Mouse (Mus musculus): ENCODE data around the gene Tmc4. TPM values are rescaled to one million over a fixed set of nuclear protein-coding genes. Genes with fewer than 3 reads are reported as not detected.
"Not testable (repeated sequence)": the region's sequence is repeated elsewhere in the genome, so short reads cannot be mapped to it uniquely, and the experiment has no call there.

Gene Tmc4
- total RNA-seq, 1 experiment: 2.9 TPM

GRCm38 (mm10) chr7:3706343-3706934 lies 29.1 kb upstream of the Tmc4 start:
- H3K27ac ChIP-seq (ENCODE audit: insufficient read depth, low read depth, low read length, poor library complexity, severe bottlenecking): peak overlapping the region; percentile 93; the same call in 1 of the 2 replicates
- peak overlapping the region; percentile 95 for H3K9ac ChIP-seq (ENCODE audit: insufficient read depth, low read depth, low read length, poor library complexity, severe bottlenecking)
- no peaks in the 10 kb centered on the region for H3K4me1 ChIP-seq (ENCODE audit: control insufficient read depth in 2 of 2, insufficient read depth in 2 of 2, low read length in 2 of 2, poor library complexity in 1 of 2)
- peak overlapping the region; percentile 38 to 85; a peak in 3 of 4 replicates for H3K4me3 ChIP-seq (ENCODE audit: insufficient read depth in 1 of 2, low read depth in 1 of 2, low read length in 2 of 2, poor library complexity in 1 of 2, severe bottlenecking in 1 of 2)
- in situ Hi-C loops (cut with MboI; ENCODE audit: low sequenced_read_pairs in 2 of 2, unreplicated experiment in 2 of 2): no loop called here
- no peak for DNase-seq (ENCODE audit: low read depth, low spot score)
- no peaks in the 10 kb centered on the region for H3K9me3 ChIP-seq (ENCODE audit: control insufficient read depth, insufficient read depth, low read depth, low read length)
- no peak for TF ChIP-seq ZNF384 (IDR thresholded peaks at IDR 0.05; ENCODE audit: low read depth, low read length)
- H3K36me3 ChIP-seq (ENCODE audit: control insufficient read depth, insufficient read depth, low read length, poor library complexity, severe bottlenecking): peaks cover 32% of the 10 kb centered on the region

DNA sequence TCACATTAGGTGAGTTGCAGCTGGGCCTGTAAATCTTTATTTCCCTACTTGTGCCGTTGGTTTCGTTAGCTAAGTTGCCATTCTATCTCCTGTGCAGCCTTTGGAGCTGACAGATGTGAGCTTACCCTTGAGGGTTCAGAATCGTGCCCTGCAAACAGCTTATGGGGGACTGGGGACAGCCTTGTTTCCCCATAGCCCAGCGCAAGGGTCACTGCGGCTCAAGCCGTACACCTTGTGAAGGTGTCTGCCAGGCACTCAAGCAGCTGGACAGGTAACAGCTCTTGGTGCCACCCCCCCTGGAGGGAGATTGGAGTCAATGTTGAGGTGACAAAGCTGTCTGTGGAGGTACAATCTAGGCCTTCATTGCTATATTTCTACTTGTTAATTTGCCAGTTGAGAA lies 28.6 kb upstream of the Tmc4 start:
- Histone ChIP-seq H3K9ac (ENCODE audit: insufficient read depth, low read depth, low read length, poor library complexity, severe bottlenecking) (peak overlapping the region; percentile 95), H3K36me3 (ENCODE audit: control insufficient read depth, insufficient read depth, low read length, poor library complexity, severe bottlenecking) (peaks cover 34% of the 10 kb centered on the region), H3K4me3 (ENCODE audit: insufficient read depth in 1 of 2, low read depth in 1 of 2, low read length in 2 of 2, poor library complexity in 1 of 2, severe bottlenecking in 1 of 2) (peak overlapping the region; percentile 38 to 85), H3K4me1 (ENCODE audit: control insufficient read depth in 2 of 2, insufficient read depth in 2 of 2, low read length in 2 of 2, poor library complexity in 1 of 2) (no peaks in the 10 kb centered on the region), H3K9me3 (ENCODE audit: control insufficient read depth, insufficient read depth, low read depth, low read length) (no peaks in the 10 kb centered on the region), H3K27ac (ENCODE audit: insufficient read depth, low read depth, low read length, poor library complexity, severe bottlenecking) (peak overlapping the region; percentile 93; the same call in 1 of the 2 replicates)
- no peak for DNase-seq (ENCODE audit: low read depth, low spot score)
- in situ Hi-C loops (cut with MboI; ENCODE audit: low sequenced_read_pairs in 2 of 2, unreplicated experiment in 2 of 2): no loop called here
- no peak for TF ChIP-seq ZNF384 (IDR thresholded peaks at IDR 0.05; ENCODE audit: low read depth, low read length)
- TF ChIP-seq CHD2 (IDR thresholded peaks at IDR 0.05; ENCODE audit: low read depth, low read length): no peak
- TF ChIP-seq ZC3H11A (IDR thresholded peaks at IDR 0.05; ENCODE audit: borderline replicate concordance, low read depth, low read length): no peak

GRCm38 (mm10) chr7:3705461-3705860 lies 28.1 kb upstream of the Tmc4 start:
- H3K4me1 ChIP-seq (ENCODE audit: control insufficient read depth in 2 of 2, insufficient read depth in 2 of 2, low read length in 2 of 2, poor library complexity in 1 of 2); H3K9me3 ChIP-seq (ENCODE audit: control insufficient read depth, insufficient read depth, low read depth, low read length); DNase-seq (ENCODE audit: low read depth, low spot score); in situ Hi-C loops (cut with MboI; ENCODE audit: low sequenced_read_pairs in 2 of 2, unreplicated experiment in 2 of 2): not testable (repeated sequence)
- peak overlapping the region; percentile 93 for H3K27ac ChIP-seq (ENCODE audit: insufficient read depth, low read depth, low read length, poor library complexity, severe bottlenecking)
- peaks cover 34% of the 10 kb centered on the region for H3K36me3 ChIP-seq (ENCODE audit: control insufficient read depth, insufficient read depth, low read length, poor library complexity, severe bottlenecking)
- peak overlapping the region; percentile 79 to 85 for H3K4me3 ChIP-seq (ENCODE audit: insufficient read depth in 1 of 2, low read depth in 1 of 2, low read length in 2 of 2, poor library complexity in 1 of 2, severe bottlenecking in 1 of 2)
- H3K9ac ChIP-seq (ENCODE audit: insufficient read depth, low read depth, low read length, poor library complexity, severe bottlenecking): peak overlapping the region; percentile 95

- TF ChIP-seq CHD2 (IDR thresholded peaks at IDR 0.05; ENCODE audit: low read depth, low read length) (no peak), HCFC1 (IDR thresholded peaks at IDR 0.05; ENCODE audit: borderline replicate concordance, insufficient read depth, low read length) (no peak), ZNF384 (IDR thresholded peaks at IDR 0.05; ENCODE audit: low read depth, low read length) (no peak), MAFK (IDR thresholded peaks at IDR 0.05; ENCODE audit: insufficient read depth, low read depth, low read length) (no peak), ZC3H11A (IDR thresholded peaks at IDR 0.05; ENCODE audit: borderline replicate concordance, low read depth, low read length) (no peak)
- in situ Hi-C loops (cut with MboI; ENCODE audit: low sequenced_read_pairs in 2 of 2, unreplicated experiment in 2 of 2): no loop called here
- no peaks in the 10 kb centered on the region for H3K4me1 ChIP-seq (ENCODE audit: control insufficient read depth in 2 of 2, insufficient read depth in 2 of 2, low read length in 2 of 2, poor library complexity in 1 of 2)
- peak overlapping the region; percentile 93 for H3K27ac ChIP-seq (ENCODE audit: insufficient read depth, low read depth, low read length, poor library complexity, severe bottlenecking)
- H3K9me3 ChIP-seq (ENCODE audit: control insufficient read depth, insufficient read depth, low read depth, low read length): no peaks in the 10 kb centered on the region
- peaks cover 36% of the 10 kb centered on the region for H3K36me3 ChIP-seq (ENCODE audit: control insufficient read depth, insufficient read depth, low read length, poor library complexity, severe bottlenecking)
- H3K4me3 ChIP-seq (ENCODE audit: insufficient read depth in 1 of 2, low read depth in 1 of 2, low read length in 2 of 2, poor library complexity in 1 of 2, severe bottlenecking in 1 of 2): peak overlapping the region; percentile 79 to 85
- peak overlapping the region; percentile 95 for H3K9ac ChIP-seq (ENCODE audit: insufficient read depth, low read depth, low read length, poor library complexity, severe bottlenecking)
- no peak for DNase-seq (ENCODE audit: low read depth, low spot score)
Observed at GRCm38 (mm10) chr7:3704475-3704874, 27.1 kb upstream of the Tmc4 start.

DNA sequence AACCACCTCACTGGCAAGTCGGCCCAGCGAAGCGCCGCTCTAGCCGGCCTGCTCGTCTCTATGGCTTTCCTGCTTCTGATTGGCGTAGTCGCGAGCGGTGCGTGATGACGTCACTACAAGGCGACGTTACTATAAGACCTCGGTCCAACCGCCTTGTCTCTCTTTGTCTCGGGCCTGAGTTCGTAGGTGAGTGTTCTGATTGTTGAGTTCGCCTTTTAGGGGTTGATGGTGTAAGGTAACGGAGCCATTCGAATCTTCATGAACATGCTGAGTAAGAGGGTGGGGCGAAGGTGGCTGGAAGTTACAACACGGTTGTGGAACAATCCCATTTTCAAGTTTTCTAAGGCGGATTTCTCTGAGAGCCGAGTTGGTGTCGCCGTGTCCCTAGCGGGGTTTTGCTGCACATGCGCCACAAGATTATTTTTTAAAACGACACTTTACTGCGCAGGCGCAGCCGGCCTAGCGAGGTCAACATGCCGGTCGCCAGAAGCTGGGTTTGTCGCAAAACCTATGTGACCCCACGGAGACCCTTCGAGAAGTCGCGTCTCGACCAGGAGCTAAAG lies 26.6 kb upstream of the Tmc4 start, which contains the start of gene Rps9:
Rps9 (plus strand) TSS at position 115 of the 563 bp plus-strand sequence.
- Histone ChIP-seq H3K9me3 (ENCODE audit: control insufficient read depth, insufficient read depth, low read depth, low read length) (no peaks in the 10 kb centered on the region), H3K36me3 (ENCODE audit: control insufficient read depth, insufficient read depth, low read length, poor library complexity, severe bottlenecking) (peaks cover 36% of the 10 kb centered on the region), H3K4me1 (ENCODE audit: control insufficient read depth in 2 of 2, insufficient read depth in 2 of 2, low read length in 2 of 2, poor library complexity in 1 of 2) (no peaks in the 10 kb centered on the region), H3K27ac (ENCODE audit: insufficient read depth, low read depth, low read length, poor library complexity, severe bottlenecking) (peak within 1 kb of the TSS; percentile 93), H3K9ac (ENCODE audit: insufficient read depth, low read depth, low read length, poor library complexity, severe bottlenecking) (peak within 1 kb of the TSS; percentile 95), H3K4me3 (ENCODE audit: insufficient read depth in 1 of 2, low read depth in 1 of 2, low read length in 2 of 2, poor library complexity in 1 of 2, severe bottlenecking in 1 of 2) (peak within 1 kb of the TSS; percentile 79 to 85)
- TF ChIP-seq HCFC1 (IDR thresholded peaks at IDR 0.05; ENCODE audit: borderline replicate concordance, insufficient read depth, low read length): peak; percentile 72; the same call in 1 of the 2 replicates
- no peak for TF ChIP-seq ZC3H11A (IDR thresholded peaks at IDR 0.05; ENCODE audit: borderline replicate concordance, low read depth, low read length)
- TF ChIP-seq CHD2 (IDR thresholded peaks at IDR 0.05; ENCODE audit: low read depth, low read length): no peak
- peak; percentile 95 for DNase-seq (ENCODE audit: low read depth, low spot score)
- in situ Hi-C loops (cut with MboI; ENCODE audit: low sequenced_read_pairs in 2 of 2, unreplicated experiment in 2 of 2): no loop called here

Measured in ES-E14 (cell line).